Mouse (Mus musculus) embryonic fibroblast, embryonic 13.5 days (primary cell): ENCODE measurements around the gene Map3k20.

ENCODE experiments used
- CTCF ChIP-seq: IDR thresholded peaks from 2 replicates; pipeline ENCODE4 v1.5.1; 2011; ENCODE audit warnings: mild to moderate bottlenecking, control low read depth, low read length, moderate library complexity, borderline replicate concordance; ENCODE audit not compliant: insufficient read depth
- POLR2A ChIP-seq: IDR thresholded peaks from 2 replicates; pipeline ENCODE4 v1.6.1; 2011; ENCODE audit warnings: low read depth, mild to moderate bottlenecking, control low read depth, low read length, moderate library complexity

GRCm38 (mm10) chr2:72267390-72267789 lies 18.0 kb upstream of the Map3k20 start:
- TF ChIP-seq CTCF (no peak), POLR2A (no peak)
